Mouse (Mus musculus) layer of hippocampus, postnatal 36 days (tissue): ENCODE results near the gene Cpb2. TPM values are rescaled to one million over a fixed set of nuclear protein-coding genes. Genes with fewer than 3 reads are reported as not detected.

ENCODE experiments used
- DNase-seq, 2 experiments: peaks; one replicate each; pipeline ENCODE4 v3.0.0; 2022
- total RNA-seq, 2 experiments: library from RNA; stranded (reverse); gene quantifications; 2 replicates each; pipeline ENCODE4 v1.2.3; 2021

Gene Cpb2
- total RNA-seq, 2 experiments from 2014 or later, result not detected

DNA sequence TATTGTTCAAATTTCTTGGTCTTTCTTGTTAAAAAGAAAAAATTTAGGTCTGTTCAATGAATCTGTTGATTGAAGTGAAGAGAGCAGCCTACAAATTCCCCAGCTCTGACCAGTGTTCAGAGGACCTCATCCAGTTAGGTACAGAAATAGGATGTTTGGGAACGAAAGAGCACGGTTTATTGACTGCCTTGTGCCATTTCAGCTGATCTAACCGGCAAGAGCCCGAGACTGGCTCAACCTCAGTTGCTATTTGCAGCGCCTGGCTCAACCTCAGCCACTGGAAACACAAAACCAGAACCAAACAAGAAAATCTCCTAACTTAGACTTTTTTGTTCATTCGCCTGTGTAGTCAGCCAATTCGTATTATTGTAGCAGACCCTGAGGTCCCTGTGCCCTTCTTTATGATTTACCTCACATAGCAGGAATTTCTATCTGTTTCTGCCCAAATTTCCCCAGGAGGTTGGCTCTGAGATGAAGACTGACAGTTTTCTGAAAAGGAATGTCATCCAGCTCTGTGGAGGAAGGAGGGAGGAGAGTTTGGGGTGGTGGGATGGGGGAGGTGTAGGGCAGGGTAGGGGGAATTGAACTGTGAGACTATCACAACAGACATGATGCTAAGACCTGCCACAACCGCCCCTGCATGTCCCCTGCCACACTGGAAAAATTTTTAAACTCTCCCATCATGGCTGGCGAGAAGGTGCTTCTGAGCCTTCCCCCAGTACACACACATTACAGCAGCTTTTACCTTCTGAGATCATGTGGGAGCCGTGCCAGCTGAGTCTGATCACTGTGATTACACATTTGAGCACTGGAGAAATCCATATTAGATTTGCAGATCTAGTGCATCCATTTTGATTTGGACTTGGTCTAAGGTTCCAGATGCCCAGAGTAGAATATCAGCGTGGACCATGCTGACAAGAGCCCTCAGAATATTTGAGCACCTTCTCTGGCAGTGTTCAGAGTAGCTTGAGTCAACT lies 4.2 kb downstream of the Cpb2 start:
- DNase-seq, result no peak

DNA sequence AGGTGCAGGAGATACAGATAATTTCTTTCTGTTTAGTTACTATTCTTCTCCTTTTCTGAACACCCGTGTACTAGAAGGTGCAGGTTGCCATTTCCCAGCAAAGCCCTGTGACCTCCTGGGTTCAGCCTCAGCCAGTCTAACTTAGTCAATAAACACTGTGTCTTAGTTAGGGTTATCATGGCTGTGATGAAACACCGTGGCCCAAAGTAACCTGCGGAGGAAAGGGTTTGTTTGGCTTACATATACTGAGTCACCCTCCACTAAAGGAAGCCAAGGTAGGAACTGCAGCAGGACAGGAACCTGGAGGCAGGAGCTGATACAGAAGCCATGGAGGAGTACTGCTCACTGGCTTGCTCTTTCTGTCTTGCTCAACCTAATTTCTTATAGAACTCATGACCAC lies 8.3 kb downstream of the Cpb2 start:
- DNase-seq, result no peak

DNA sequence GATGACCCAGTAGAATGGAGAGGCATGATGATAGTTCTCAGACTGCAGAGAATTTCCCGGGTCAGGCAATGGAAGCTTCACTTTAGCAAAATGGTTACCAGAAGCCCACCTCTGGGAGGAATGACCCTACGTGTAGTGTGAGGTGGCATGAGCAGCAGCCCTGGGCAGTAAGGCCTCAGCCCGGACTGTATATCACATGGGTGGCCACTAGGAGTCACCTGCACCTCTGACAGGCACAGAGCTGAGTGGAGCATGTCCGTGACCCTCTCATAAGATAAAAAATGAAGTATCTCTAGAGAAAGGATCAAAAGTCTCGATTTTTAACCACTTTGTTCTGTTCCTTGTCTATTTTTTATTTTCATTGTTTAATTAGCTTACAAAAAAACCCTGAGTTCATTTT lies 14.4 kb downstream of the Cpb2 start:
- DNase-seq, result no peak

DNA sequence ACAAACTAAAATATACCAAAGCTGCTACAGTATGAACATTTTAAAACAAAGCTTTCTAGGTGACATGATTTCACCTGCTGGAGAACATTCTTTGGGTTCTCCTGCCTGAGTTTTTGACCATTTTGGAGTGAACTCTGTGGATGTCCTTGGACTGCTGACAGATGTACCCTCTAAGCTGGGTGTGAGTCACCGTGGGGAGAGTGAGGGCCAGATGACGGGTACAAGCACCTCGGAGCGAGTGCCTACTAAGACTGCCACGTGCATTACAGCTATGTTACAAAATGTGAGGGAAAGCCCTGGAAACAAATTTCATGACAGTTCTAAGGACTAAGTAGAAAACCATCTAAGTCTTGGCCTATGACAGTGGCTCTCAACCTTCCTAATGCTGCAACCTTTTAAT lies 27.4 kb downstream of the Cpb2 start:
- DNase-seq, result no peak

DNA sequence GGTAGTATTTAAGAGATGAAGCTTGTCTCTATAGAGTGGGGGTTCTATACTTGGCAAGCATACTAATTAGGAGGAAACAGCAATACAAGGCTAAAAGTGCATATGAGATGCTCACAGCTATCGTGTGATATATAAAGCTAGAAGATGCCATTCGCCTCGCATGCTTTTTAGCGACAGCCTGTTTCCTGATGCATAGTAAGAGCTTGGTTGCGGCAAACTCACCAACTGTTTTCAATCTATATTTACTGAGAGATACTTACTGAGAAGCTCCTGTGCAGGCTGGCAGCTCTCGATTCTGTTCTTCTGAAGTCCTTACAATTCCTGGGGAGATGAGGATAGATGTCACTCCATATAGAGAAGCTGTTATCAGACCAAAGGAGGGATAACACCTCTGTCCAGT lies 37.6 kb downstream of the Cpb2 start:
- DNase-seq, result no peak

DNA sequence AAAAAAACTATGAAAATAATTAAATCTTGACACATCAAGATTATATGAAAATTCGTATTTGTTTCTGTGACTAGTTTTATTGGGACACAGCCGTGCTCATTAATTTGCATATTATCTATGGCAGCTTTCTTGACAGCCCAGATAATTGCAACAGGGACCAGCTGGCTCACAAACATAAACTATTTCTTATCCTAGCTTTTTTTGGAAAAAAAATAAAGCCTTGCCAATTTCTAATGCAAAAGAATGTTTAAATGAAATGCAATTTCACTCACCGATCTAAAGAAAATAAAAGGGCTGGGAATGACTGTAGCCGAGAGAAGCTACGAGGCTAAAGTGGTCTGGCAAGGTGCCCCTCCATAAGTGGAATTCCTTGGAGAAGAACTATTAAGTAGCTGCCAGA lies 38.3 kb downstream of the Cpb2 start:
- no peak for DNase-seq

DNA sequence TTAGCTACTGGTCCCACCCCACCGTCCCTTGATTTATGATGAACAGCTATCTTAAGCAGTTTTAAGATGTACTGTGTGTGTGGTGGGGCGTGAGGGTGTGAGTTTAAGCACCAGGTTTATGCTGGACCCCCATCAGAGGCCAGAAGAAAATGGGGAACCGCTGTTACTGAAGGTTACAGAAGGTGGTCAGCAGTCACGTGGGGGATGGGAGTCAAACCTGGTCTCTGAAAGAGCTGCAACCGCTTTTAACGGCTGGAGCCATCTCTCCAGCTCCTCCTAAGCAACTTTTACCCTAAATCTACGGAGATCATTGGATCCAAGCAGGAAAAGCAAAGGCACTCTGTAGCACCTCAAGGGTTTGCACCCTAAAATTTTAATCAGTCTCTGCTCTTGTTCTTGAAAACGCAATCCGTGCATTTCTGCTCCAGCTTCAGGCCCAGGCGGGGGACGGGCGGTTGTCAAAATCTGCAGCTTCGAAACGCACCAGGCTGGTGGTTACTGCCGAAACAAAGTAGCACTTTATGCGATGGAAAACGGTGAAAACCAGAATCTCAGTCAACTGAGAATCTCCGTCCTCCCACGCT lies 41.6 kb downstream of the Cpb2 start:
- no peak for DNase-seq

DNA sequence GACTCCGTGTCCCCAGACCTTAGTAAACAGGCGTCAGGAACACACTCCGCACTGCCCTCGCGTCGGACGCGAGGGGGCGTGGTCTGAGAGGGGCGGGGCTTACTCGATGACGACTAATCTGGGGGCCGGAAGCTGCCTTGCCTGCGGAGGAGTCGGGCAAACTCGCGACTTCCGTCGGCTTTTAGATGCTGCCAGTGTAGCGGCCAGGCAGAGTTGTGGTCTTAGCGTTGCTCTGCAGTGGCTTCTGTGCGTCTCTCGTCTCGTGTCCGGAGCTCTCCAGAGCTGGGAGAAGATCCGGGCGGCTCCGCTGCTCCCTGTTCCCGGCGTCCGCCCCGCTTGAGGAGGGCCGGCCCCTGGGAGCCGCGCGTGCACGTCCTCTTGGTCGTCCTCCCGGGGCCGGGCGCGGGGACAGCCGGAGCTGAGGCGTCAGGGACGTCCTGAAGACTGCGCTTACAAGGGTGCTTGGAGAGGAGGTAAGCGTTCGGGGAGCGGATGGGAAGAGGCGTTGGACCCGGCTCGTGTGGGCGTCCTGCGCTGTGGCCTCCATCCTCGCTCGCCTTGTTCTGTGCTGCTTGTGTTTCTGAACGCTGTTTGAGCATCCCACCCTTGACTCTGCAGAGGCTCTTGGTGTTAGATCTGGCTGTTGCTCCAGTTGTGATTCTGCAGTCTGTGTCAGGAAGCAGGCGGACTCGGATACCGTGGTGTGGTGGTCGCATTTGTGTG lies 42.3 kb downstream of the Cpb2 start, which contains the start of gene Zc3h13:
Zc3h13 (plus strand) TSS at position 181 of the 723 bp plus-strand sequence.
- DNase-seq, result peak; percentile 96

DNA sequence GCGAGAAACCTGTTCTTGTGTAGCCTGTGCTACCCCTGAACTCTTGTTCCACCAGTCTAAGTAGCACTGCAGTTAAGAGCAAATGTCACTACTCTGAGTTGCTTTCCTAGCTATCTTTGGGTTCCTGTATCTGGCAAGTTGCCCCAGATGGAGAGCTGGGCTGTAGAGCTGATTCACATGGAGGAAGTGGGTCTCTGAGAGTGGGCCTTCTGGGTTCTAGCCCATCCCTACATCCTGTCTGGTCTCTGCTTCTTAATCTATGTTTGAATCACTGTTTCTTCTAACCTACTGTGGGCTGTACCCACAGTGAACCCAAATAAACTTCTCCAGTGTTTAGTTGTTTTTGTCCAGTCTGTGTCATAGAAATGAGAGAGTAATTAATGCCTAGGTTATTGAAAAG lies 59.0 kb downstream of the Cpb2 start:
- DNase-seq, result no peak

DNA sequence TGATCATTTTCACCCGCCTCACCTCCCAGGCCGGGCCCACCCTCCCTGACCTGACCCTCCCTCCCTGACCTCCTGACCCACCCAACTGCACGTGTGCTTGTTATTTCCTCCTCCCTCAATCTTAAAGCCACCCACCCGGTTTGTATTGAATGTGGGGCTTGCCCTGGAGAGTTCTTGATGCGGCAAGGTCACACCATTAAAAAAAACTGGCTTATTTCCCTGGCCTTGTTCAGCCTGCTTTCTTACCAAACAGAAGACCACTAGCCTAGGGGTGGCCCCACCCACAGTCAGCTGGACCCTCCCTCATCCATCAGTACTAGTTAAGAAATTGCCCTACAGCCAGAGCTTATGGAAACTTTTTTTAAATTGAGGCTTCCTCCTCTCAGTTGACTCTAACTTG lies 61.7 kb downstream of the Cpb2 start:
- DNase-seq, result no peak

DNA sequence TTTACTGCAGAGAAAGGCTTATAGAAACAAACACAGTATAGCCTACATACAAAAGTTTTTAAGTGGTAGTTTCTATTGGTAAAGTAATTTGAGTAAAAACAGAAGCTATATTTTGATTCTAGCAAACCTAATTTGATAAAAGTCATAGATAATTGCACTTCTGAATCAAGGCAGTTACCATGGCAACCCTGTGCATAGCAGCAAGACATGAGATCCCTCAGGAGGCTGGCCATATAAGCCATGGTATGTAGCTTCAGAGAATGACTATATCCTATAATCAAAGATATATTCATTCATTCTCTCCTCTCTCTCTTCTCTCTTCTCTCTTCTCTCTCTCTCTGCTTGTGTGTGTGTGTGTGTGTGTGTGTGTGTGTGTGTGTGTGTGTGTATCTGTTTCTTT lies 65.8 kb downstream of the Cpb2 start:
- no peak for DNase-seq

DNA sequence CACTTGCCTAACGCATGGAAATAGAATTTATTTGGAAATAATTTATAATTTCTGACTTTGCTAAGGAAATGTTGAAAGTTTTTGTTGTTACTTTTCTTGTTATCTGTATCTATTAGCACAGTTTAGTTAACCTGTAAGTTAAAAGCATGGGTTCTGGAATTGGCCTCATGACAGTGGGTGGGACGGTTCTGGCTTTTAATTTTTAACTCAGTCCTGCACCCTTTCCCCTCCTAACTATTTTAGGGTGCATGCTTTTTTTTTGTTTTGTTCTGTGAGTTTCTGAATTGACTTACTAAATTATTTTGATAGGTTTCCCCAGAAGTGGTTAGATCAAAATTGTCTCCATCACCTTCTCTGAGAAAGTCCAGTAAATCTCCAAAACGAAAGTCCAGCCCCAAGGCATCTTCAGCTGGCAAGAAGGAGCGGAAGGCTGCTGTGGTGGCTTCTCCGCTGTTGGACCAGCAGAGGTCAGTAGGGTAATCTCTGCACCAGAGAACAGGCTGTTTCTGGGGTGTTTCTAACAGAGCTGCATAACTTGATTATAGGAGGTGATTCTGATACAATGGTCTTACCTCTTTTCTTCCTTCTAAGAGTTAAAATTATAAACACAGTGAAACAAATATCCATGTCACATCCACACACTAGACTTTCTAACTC lies 67.4 kb downstream of the Cpb2 start:
- DNase-seq, result no peak

DNA sequence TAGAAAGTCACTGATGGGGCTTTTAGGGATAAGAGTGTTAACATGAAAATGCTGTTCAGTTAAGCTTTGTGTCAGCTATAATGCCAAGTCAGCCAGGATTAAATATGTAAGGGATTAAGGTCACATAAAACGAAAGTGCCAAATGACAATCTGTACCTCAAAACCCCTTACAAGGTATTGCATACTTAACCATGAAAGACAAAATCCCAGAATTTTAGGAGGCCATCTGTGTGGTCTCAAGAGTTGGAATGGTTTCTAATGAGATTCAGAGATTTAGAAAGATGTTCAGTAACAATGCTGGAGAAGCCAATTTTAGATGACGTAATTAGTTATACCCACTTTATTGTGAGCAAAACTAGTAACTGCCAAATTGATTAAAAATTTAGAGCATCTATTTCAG lies 72.4 kb downstream of the Cpb2 start:
- DNase-seq, result no peak

DNA sequence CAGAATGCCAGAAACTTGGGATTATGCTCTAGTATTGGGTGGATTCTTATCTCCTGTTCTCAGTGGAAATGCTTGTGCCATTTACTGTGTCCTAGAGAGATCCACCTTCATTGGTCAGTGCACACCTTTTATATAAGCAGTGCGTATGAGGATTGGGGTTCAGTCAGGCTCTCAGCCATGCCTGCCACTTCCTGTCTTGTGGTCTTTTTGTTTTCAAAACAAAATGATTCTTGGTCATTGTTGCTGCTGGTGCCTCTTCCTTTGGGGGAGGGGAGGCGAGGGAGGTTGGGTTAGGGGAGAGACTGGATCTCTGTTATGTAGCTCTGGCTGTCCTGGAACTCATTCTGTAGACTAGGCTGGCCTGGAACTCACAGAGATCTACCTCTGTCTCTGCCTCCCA lies 76.6 kb downstream of the Cpb2 start:
- no peak for DNase-seq

DNA sequence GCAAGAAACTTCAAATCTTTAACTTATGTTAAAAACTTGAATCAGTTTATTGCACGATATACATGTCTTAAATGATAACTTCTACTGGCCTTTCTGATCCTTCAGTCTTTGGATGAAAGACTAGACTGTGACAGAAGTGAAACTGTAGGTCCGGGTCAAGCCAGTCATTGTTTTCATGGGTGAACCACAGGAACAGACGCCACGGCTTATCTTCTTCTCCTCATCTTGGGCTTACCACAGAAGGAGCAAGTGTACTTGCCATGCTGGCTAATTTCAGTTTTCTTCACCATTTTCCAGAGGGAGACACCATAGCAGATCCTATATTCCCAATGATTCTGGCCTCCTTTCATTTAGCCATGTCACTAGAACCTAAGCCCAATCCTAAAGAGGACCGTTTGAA lies 78.2 kb downstream of the Cpb2 start:
- no peak for DNase-seq

DNA sequence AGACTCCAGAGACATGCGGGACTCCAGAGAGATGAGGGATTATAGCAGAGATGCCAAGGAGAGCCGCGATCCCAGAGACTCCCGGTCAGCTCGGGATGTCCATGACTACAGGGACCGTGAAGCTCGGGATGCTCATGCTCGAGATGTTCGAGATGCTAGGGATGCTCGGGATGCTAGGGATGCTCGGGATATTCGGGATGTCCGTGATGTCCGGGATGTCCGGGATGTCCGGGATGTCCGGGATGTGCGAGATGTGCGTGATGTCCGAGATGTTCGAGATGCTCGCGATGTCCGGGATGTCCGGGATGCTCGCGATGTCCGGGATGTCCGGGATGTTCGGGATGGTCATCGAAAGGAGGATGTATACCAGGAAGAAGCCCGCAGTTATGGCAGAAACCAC lies 81.3 kb downstream of the Cpb2 start:
- no peak for DNase-seq

DNA sequence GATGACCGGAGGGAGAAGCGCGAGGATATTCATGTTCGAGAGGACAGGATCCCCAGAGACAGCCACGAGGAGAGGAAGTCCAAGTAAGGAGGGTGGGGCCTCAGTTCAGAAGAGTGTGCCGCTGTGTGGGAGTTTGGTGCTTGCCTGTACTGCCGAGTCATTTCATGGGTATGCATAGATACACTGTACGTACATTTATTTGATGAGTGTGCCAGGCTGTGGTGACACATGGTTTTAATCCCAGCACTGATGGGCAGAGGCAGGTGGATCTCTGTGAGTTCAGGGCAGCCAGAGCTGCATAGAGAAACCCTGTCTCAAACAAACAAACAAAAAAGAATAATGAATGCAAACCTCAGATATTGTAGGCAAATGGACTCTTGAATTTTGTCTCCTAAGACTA lies 86.0 kb downstream of the Cpb2 start:
- no peak for DNase-seq

DNA sequence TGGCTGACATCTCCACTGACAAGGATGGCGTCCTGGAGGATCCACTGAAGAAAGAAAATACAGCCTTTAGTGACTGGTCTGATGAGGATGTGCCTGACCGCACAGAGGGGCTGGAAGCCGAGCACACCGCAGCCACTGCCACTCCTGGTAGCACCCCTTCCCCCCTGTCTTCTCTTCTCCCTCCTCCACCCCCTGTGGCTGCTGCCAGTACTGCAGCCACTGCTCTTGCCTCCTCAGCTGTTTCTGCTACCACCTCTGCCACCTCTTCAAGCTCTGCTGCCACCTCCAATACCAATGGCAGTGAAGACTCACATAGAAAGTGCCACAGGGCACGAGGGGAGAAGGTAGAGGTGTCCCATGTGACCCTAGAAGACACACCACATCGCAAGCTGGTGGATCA lies 88.5 kb downstream of the Cpb2 start:
- DNase-seq, result no peak
